9 mouse cellular contexts compared by ENCODE assay signal in genomic region chr17:45580958-45581477, GRCm38 (mm10). TPM values are rescaled to one million over a fixed set of nuclear protein-coding genes. Genes with fewer than 3 reads are reported as not detected.
DNase-seq lines count a peak whose midpoint lies in the region; ATAC-seq and TF ChIP-seq lines count a peak whose summit lies in the region.
"Had no signal": no experiment of that assay in that cellular context is flagged by ENCODE, and none has a peak within 500 bp of the region (broad histone marks: within the 10 kb centered on the region; RNA-seq: fewer than 3 reads in every experiment).

No protein-coding gene starts in this region.

- H3K36me3 ChIP-seq in embryonic facial prominence, embryonic 10.5 days (replicated peaks): no peaks in the 10 kb centered on the region
- H3K36me3 ChIP-seq in hindbrain, postnatal 0 days (ENCODE audit: insufficient read depth, low read length): no peaks in the 10 kb centered on the region
- peaks cover 3% of the 10 kb centered on the region; the same call in 1 of the 2 replicates for H3K36me3 ChIP-seq in midbrain, embryonic 10.5 days

- H3K9me3 ChIP-seq in embryonic facial prominence, embryonic 10.5 days: no peaks in the 10 kb centered on the region
- H3K9me3 ChIP-seq in hindbrain, postnatal 0 days (ENCODE audit: low read length): no peaks in the 10 kb centered on the region
- H3K9me3 ChIP-seq in midbrain, embryonic 10.5 days (replicated peaks): no peaks in the 10 kb centered on the region

- no peak for ATAC-seq in hindbrain, postnatal 0 days

- no peak overlapping the region for H3K4me2 ChIP-seq in hindbrain, postnatal 0 days (ENCODE audit: low read depth, low read length)

- H3K27ac ChIP-seq in left cerebral cortex, adult 2 months: peak overlapping the region; percentile 54; the same call in 1 of the 2 replicates
- H3K27ac ChIP-seq in embryonic facial prominence, embryonic 10.5 days (replicated peaks): no peak overlapping the region
- peak overlapping the region; percentile 41; the same call in 1 of the 2 replicates for H3K27ac ChIP-seq in hindbrain, postnatal 0 days
- H3K27ac ChIP-seq in midbrain, embryonic 10.5 days (replicated peaks): no peak overlapping the region; the same call in 1 of the 2 replicates
- H3K27ac ChIP-seq: macrophage had no signal

- H3K9ac ChIP-seq in hindbrain, postnatal 0 days (replicated peaks; ENCODE audit: low read length): no peak overlapping the region

- intact Hi-C loops in left cerebral cortex, adult 2 months (cut with DNase I): loop anchor here (5.0 kb wide), 1 partner anchor 141 kb away; no protein-coding TSS in a partner anchor
- intact Hi-C loops in left cerebral cortex, postnatal 4 days (cut with DNase I): loop anchor here (5.0 kb wide), 2 partner anchors 46 to 61 kb away; no protein-coding TSS in a partner anchor

- H3K4me1 ChIP-seq in embryonic facial prominence, embryonic 10.5 days: peaks cover 35% of the 10 kb centered on the region
- H3K4me1 ChIP-seq in hindbrain, postnatal 0 days (ENCODE audit: insufficient read depth, low read length): no peaks in the 10 kb centered on the region; the same call in 1 of the 2 replicates
- peaks cover 28% of the 10 kb centered on the region for H3K4me1 ChIP-seq in midbrain, embryonic 10.5 days

- no peak overlapping the region for H3K4me3 ChIP-seq in left cerebral cortex, adult 2 months
- H3K4me3 ChIP-seq in embryonic facial prominence, embryonic 10.5 days: no peak overlapping the region
- H3K4me3 ChIP-seq in hindbrain, postnatal 0 days (ENCODE audit: low read length): no peak overlapping the region
- no peak overlapping the region for H3K4me3 ChIP-seq in midbrain, embryonic 10.5 days

- WGBS in embryonic facial prominence, embryonic 10.5 days: 41% methylated on average over 12 of the region's 12 CpGs
- WGBS in hindbrain, postnatal 0 days: 31% methylated on average over 12 of the region's 12 CpGs
- 51% methylated on average over 12 of the region's 12 CpGs for WGBS in midbrain, embryonic 10.5 days

- no peak for DNase-seq in left cerebral cortex, adult 2 months (ENCODE audit: extremely low spot score in 1 of 2, low spot score in 2 of 2)
- DNase-seq in left cerebral cortex, postnatal 4 days: no peak
- peak; percentile 29 for DNase-seq in embryonic facial prominence, embryonic 10.5 days (ENCODE audit: low spot score)
- peak; percentile 25 for DNase-seq in hindbrain, postnatal 0 days (ENCODE audit: low spot score)
- DNase-seq in lung, postnatal 10 days: peak; percentile 76
- no peak for DNase-seq in midbrain, embryonic 10.5 days (ENCODE audit: low spot score)
- DNase-seq in frontal cortex, adult 2 months (ENCODE audit: extremely low spot score in 1 of 2, low spot score in 1 of 2): no peak
- DNase-seq in left cerebral cortex, adult 11 months (ENCODE audit: low spot score): no peak

- no peak for TF ChIP-seq CTCF in left cerebral cortex, adult 2 months (IDR thresholded peaks at IDR 0.05)
- TF ChIP-seq CTCF in hindbrain, postnatal 0 days (IDR thresholded peaks at IDR 0.05; ENCODE audit: low read depth): no peak

- no peaks in the 10 kb centered on the region for H3K27me3 ChIP-seq in embryonic facial prominence, embryonic 10.5 days (replicated peaks; ENCODE audit: low read depth, poor library complexity, severe bottlenecking)
- no peaks in the 10 kb centered on the region for H3K27me3 ChIP-seq in hindbrain, postnatal 0 days (ENCODE audit: insufficient read depth, low read length)
- H3K27me3 ChIP-seq in midbrain, embryonic 10.5 days (ENCODE audit: low read depth, poor library complexity, severe bottlenecking): no peaks in the 10 kb centered on the region

RNA-seq across cellular contexts. Expression of gene Hsp90ab1, which starts 7.9 kb away (rescaled TPM):
- total RNA-seq in left cerebral cortex, adult 2 months (2021): 1,000 to 10,000 TPM; 1,492 to 1,507 TPM
- 1,000 to 10,000 TPM; 1,680 to 1,682 TPM for total RNA-seq in left cerebral cortex, postnatal 4 days (2021)
- 2,187 and 2,215 TPM in 2 replicates for polyA plus RNA-seq in embryonic facial prominence, embryonic 10.5 days (2016; fragmentation: Nextera tagmentation; extraction: Ambion mirVana)
- total RNA-seq in hindbrain, postnatal 0 days (2014; rRNA removed): 982 and 1,365 TPM in 2 replicates
- 1,472 and 1,504 TPM in 2 replicates for polyA plus RNA-seq in hindbrain, postnatal 0 days (2015; fragmentation: Nextera tagmentation; extraction: Ambion mirVana)
- 1,780 and 2,044 TPM in 2 replicates for polyA plus RNA-seq in midbrain, embryonic 10.5 days (2016; fragmentation: Nextera tagmentation; extraction: Ambion mirVana)
- polyA plus RNA-seq in frontal cortex, adult 2 months (2012; rRNA removed): 952 and 985 TPM in 2 replicates

RNA-seq across cellular contexts. Expression of gene Slc35b2, which starts 17.3 kb away (rescaled TPM):
- 10 to 100 TPM; 21.5 to 26.3 TPM for total RNA-seq in left cerebral cortex, adult 2 months (2021)
- 10 to 100 TPM; 39.2 to 40.2 TPM for total RNA-seq in left cerebral cortex, postnatal 4 days (2021)
- 95.8 and 101 TPM in 2 replicates for polyA plus RNA-seq in embryonic facial prominence, embryonic 10.5 days (2016; fragmentation: Nextera tagmentation; extraction: Ambion mirVana)
- total RNA-seq in hindbrain, postnatal 0 days (2014; rRNA removed): 105 and 139 TPM in 2 replicates
- 90.3 and 94.0 TPM in 2 replicates for polyA plus RNA-seq in hindbrain, postnatal 0 days (2015; fragmentation: Nextera tagmentation; extraction: Ambion mirVana)
- polyA plus RNA-seq in midbrain, embryonic 10.5 days (2016; fragmentation: Nextera tagmentation; extraction: Ambion mirVana): 122 and 124 TPM in 2 replicates
- polyA plus RNA-seq in frontal cortex, adult 2 months (2012; rRNA removed): 57.3 and 59.5 TPM in 2 replicates

RNA-seq across cellular contexts. Expression of gene Slc29a1, which starts 18.4 kb away (rescaled TPM):
- 10 to 100 TPM; 19.7 to 23.6 TPM for total RNA-seq in left cerebral cortex, adult 2 months (2021)
- total RNA-seq in left cerebral cortex, postnatal 4 days (2021): 10 to 100 TPM; 68.8 to 69.9 TPM
- polyA plus RNA-seq in embryonic facial prominence, embryonic 10.5 days (2016; fragmentation: Nextera tagmentation; extraction: Ambion mirVana): 53.4 and 58.1 TPM in 2 replicates
- 170 and 354 TPM in 2 replicates for total RNA-seq in hindbrain, postnatal 0 days (2014; rRNA removed)
- polyA plus RNA-seq in hindbrain, postnatal 0 days (2015; fragmentation: Nextera tagmentation; extraction: Ambion mirVana): 60.6 and 77.6 TPM in 2 replicates
- polyA plus RNA-seq in midbrain, embryonic 10.5 days (2016; fragmentation: Nextera tagmentation; extraction: Ambion mirVana): 62.9 and 70.6 TPM in 2 replicates
- 35.4 and 38.9 TPM in 2 replicates for polyA plus RNA-seq in frontal cortex, adult 2 months (2012; rRNA removed)

RNA-seq across cellular contexts. Expression of gene Mymx, which starts 20.9 kb away (rescaled TPM):
- total RNA-seq in left cerebral cortex, adult 2 months (2021): not detected
- total RNA-seq in left cerebral cortex, postnatal 4 days (2021): not detected
- 0.39 TPM in 2 replicates for polyA plus RNA-seq in embryonic facial prominence, embryonic 10.5 days (2016; fragmentation: Nextera tagmentation; extraction: Ambion mirVana)
- total RNA-seq in hindbrain, postnatal 0 days (2014; rRNA removed): not detected in 2 replicates
- not detected in 2 replicates for polyA plus RNA-seq in hindbrain, postnatal 0 days (2015; fragmentation: Nextera tagmentation; extraction: Ambion mirVana)
- 0.21 and 0.39 TPM in 2 replicates for polyA plus RNA-seq in midbrain, embryonic 10.5 days (2016; fragmentation: Nextera tagmentation; extraction: Ambion mirVana)
- not detected in 2 replicates for polyA plus RNA-seq in frontal cortex, adult 2 months (2012; rRNA removed)
- polyA plus RNA-seq: macrophage had no signal

RNA-seq across cellular contexts. Expression of gene Nfkbie, which starts 25.5 kb away (rescaled TPM):
- total RNA-seq in left cerebral cortex, adult 2 months (2021): 1 to 10 TPM; 2.3 to 2.4 TPM
- 1 to 10 TPM; 2.4 to 2.7 TPM for total RNA-seq in left cerebral cortex, postnatal 4 days (2021)
- polyA plus RNA-seq in embryonic facial prominence, embryonic 10.5 days (2016; fragmentation: Nextera tagmentation; extraction: Ambion mirVana): 6.6 and 7.1 TPM in 2 replicates
- total RNA-seq in hindbrain, postnatal 0 days (2014; rRNA removed): 7.7 and 9.2 TPM in 2 replicates
- 5.2 and 6.0 TPM in 2 replicates for polyA plus RNA-seq in hindbrain, postnatal 0 days (2015; fragmentation: Nextera tagmentation; extraction: Ambion mirVana)
- polyA plus RNA-seq in midbrain, embryonic 10.5 days (2016; fragmentation: Nextera tagmentation; extraction: Ambion mirVana): 8.6 and 9.2 TPM in 2 replicates
- 1.8 and 2.0 TPM in 2 replicates for polyA plus RNA-seq in frontal cortex, adult 2 months (2012; rRNA removed)

Comparison
In these comparisons a context has a peak if more than half of its experiments do, and no peak if none do; other contexts are left out.
1. DNase-seq: peak in embryonic facial prominence, embryonic 10.5 days (single experiment), hindbrain, postnatal 0 days (single experiment) and lung, postnatal 10 days (single experiment); none in left cerebral cortex, adult 2 months (0 of 2), left cerebral cortex, postnatal 4 days (single experiment), midbrain, embryonic 10.5 days (single experiment), frontal cortex, adult 2 months (0 of 2) and left cerebral cortex, adult 11 months (single experiment).
2. H3K27ac ChIP-seq: peak in left cerebral cortex, adult 2 months (single experiment) and hindbrain, postnatal 0 days (single experiment); none in embryonic facial prominence, embryonic 10.5 days (single experiment) and midbrain, embryonic 10.5 days (single experiment).